Mouse (Mus musculus) E14TG2a.4 (cell line): ENCODE data around the gene H2-Ke6.
"Not testable (repeated sequence)": the region's sequence is repeated elsewhere in the genome, so short reads cannot be mapped to it uniquely, and the experiment has no call there.

Source experiments
- CTCF ChIP-seq: conservative IDR thresholded peaks from 2 replicates; pipeline ENCODE4 v1.5.1; 2014; ENCODE audit warnings: low read length
- POU5F1 ChIP-seq: IDR thresholded peaks from 2 replicates; pipeline ENCODE4 v1.6.1; 2014; ENCODE audit warnings: low read length, borderline replicate concordance

DNA sequence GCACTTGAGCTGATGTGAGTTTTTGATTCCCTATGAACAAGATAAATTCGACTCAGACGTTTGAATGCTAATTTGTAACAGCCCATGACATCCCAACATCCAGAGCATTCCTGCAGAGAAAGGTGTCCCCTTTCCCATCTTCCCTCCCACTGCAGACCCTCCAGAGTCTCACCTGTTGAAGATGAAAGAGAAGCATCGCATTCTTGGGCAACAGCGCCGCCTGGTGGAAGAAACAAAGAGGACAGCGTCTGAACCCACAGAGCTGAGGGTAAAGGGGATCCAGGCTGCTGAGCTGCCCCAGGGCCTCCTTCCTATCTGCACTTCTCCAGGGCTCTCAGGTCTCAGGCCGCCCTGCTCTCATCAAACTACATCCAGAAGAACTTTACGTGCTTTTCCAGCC, 45.7 kb downstream of the H2-Ke6 start:
- TF ChIP-seq CTCF, result peak; percentile 92
- not testable (repeated sequence) for TF ChIP-seq POU5F1
